Mouse (Mus musculus) retina, postnatal 1 day (tissue): ENCODE data around the gene Gm9821.

Experiments used
- DNase-seq: peaks from one replicate; pipeline ENCODE4 v3.0.0-alpha.2; 2012

Gm9821 gene

DNA sequence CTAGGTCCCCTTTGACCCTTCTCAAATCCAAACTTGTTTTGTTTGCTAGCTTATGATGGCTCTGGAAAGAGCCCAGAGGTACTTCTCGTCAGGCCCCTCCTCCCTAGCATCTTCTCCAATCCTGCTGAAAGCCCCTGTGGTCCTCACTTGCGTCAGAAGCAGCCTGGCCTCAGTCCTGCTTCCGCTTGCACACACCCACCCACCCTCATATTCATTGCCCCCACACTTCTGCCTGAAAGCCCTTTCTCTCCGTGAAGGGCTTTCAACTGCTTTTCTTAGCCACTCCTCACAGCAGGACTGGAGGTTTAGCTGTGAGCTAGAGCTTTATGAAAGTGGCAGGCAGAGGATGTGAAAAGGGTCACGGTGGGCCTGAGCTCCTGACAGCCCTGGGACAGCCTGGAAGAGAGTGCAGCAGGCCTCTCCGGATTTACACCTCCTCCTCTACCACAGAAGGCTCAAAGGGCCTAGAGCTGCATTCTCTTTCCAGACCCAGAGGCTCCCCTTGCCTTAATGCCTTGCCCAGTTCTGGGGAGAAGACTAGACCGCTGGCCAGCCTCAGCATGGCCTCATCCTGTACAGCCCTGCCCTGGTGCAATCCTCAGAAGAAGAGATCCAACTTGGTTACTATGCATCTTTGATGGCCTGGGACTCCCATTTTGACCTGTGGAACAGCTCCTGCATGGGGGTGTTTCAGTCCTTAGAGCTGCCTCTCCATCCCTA, 28.1 kb downstream of the Gm9821 start:
- DNase-seq, result no peak

DNA sequence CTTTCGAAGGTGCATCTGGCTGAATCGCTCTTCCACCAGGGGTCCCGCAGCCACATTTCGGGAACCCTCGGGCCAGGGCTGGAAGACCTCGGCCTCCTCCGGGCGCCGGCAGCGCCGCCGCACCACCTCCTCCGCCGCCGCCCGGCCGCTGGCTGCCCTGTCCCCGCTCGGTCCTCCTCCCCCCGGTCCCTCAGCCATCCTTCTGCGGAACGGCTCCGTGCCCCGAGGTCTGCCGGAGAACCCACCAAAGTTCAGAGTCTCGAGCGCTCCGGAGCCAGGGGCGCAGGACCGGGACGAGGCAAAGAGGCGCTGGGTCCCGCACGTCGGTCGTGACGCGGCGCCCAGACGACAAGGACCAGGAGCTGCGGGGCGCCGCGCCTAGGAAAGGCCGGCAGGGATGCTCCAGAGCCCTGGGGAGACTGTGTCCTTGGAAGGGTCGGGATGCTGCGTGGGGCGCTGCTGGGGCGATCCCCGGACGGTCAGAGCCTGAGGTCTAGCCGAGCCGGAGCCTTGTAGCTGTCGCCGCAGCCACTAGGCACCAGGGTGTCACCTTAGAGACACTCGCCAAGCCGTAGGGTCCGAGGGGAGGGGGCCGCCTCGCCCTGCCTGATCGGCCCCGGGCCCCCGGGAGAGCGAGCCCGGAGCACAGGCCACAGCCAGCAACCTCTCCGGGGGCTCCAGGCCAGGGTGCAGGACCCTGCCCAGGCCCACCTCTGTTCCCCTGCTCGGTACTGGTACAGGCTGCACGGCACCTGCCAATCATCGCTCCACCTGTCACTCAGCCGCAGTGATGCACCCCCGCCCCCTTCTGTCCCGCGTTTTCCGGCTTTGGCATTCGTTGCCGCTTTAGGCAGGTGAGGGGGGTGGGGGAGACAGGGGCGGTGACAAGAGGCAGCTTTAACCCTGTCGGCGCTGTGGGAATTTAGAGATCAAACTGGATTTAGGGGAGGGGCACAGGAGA, 30.4 kb downstream of the Gm9821 start, which contains the start of gene Dgkz:
Gene Dgkz, minus strand, starts transcription at position 284 of the 961 bp plus-strand sequence.
- peak; percentile 49 for DNase-seq

DNA sequence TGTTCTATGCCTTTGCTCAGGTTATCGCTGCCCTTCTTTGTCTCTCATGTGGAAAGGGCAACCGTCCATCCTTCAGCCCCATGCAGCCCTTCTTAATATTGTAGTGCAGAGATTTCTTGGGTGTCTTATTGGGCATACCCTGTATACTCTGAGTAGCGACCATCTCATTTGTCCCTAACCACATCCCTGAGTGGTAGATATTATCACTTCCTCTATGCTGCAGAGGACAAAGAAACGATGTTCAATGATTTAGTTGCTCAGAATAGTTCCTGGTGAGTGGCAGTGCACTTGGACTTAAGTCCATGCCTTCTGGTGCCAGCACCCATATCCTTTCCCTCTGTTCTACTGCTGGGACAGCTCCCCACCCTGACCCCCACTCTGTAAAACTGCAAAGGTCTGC, 32.5 kb downstream of the Gm9821 start:
- DNase-seq, result no peak

DNA sequence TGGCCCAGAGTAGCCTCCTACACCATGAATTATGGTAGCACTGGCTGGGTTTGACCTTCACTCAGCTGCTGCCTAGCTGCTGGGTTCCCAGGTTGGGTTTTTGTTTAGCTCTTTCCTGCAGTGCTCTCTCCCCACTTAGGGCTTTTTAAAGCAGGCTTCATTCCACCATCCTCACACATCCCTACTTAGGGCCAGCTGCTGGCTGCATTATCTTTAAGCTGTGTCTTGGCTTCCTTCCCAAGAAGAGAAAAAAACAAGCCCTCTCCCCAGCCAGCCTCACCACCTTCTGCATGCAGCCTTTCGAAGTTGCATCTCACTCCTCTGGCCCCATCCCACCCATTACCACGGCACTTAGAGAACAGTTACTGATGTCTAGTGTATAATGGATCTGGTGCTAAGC, 33.0 kb downstream of the Gm9821 start:
- no peak for DNase-seq

DNA sequence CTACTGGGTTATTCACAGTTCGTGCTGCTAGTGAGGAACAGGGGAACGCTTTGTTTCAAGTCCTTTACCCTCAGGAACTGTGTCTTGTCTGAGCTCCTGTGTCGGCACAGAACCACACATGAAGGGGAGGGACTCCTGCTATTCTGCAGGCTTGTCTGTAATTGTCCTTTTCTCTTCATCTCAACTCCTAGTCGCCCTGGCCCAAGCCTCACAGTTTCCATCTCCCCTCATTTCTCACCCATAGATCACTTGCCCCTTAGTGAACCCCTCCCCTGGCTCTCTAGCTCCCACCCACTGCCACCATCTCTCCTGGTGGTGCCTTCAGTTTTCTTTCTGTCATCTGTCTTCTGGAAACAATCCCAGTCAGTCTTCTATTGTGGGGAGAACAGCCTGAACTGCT, 34.7 kb downstream of the Gm9821 start:
- peak; percentile 45 for DNase-seq

DNA sequence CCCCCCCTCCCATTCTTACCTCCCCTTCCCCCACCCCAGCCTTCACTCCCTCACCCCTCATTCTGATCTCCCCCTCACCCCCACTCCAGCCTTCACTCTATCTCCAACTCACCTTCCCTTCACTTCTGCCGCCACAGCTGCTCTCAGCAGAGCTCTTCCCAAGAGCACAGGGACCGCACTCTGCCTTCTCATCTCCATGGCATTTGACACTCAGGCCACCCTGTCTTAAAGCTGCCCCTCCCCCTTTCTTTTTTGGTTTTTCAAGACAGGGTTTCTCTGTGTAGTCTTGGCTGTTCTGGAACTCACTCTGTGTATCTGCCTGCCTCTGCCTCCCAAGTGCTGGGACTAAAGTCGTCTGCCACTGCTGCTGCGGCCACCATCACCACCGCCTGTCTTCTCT, 35.3 kb downstream of the Gm9821 start:
- no peak for DNase-seq

DNA sequence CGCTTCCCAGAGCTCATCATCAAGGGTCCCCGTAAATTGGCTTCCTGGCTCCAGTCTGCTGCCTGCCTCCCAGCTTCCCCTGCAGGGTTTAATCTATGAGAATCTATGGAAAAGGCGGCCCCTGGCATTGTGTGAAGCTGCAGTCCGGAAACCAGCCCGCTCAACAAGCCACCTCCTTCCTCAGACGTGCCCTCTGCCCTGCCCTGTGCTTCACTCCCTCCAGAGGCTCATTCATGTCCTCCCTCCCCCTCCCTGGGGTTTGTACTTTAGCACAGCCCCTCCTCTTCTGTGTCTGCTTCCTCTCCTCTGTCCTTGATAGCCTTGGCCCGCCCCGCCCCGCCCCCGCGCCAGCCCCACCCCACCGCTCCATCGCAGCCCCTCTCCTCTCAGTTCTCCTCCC, 38.9 kb downstream of the Gm9821 start:
- DNase-seq, result peak; percentile 90

DNA sequence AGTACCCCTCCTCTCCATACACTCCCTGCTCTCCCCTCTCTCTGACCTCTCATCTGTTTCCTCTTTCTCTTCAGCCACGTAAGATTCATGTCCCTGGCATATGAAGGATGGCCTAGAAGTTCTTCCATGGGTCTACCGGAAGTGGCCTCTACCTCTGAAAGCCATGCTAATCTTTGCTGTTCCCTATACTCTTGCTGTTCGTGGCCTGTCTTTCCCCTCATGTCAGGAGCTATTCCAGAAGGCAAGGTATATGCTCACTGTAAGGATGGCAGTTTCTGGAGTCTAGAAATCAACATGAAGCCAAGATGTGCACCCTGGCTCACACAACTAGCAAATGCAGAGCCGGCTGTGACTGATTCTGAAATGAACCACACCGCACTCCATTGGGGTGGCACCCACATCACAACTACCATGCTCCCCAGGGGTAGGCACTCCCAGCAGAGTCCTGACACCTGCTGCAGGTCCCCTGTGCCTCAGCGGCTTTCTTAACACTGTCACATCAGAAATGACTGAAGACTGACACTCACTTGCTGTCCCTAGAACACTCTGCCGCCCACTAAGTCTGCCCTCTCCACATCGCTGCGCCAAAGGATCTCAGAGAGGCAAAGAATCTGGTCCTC, 39.5 kb downstream of the Gm9821 start:
- no peak for DNase-seq

DNA sequence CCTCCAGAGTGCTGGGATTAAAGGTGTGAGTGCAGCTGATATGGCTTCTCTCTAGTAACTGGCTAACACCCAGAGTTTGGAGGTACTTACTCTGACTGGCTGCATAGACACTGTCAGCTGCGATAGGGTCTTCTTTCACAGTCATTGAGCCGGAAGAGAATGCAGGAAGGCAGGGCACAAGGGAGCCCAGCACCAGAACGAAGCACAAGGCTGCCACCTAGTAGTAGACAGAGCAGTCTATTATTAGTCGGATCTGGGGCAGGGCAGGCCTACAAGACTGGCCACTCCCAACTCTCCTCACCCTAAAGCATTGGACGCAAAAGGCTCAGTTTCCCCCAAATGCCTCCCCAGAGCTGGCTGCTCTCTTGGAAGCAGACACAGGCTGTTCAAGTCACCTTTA, 40.6 kb downstream of the Gm9821 start:
- DNase-seq, result peak; percentile 88

DNA sequence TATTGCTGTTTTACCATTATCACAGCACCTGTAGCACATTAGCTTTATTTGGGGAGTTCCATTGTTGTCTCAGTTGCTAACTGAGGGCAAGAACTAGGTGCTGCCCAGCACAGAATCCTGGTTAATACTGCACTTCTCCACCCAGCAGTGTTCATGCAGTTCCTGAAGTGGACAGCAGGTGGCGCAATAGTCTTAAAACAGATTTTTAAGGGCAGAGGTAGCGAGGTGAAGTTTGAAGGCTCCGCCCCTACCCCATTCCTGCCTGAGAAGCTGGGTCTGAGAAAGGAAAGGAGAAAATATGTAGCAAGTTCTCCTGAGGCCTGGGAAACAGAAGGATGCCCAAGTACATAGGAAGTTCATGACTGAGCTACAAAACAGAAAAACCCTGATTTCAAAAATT, 42.0 kb downstream of the Gm9821 start:
- DNase-seq, result peak; percentile 86

DNA sequence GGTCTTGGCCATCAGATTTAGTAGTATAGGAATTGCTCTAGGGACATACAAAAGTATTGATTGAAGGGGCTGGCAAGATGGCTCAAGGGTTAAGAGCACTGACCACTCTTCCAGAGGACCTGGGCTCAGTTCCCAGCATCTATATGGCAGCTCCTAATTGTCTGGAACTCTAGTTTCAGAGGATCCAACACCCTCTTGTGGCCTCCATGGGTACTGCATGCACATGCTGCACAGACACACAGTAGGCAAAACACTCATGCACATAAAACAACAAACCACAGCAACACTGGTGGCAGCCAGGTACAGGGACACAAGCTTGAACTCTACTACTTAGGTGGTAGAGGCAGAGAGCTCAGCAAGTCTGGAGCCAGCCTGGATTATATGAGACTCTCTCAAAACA, 44.2 kb downstream of the Gm9821 start:
- no peak for DNase-seq

DNA sequence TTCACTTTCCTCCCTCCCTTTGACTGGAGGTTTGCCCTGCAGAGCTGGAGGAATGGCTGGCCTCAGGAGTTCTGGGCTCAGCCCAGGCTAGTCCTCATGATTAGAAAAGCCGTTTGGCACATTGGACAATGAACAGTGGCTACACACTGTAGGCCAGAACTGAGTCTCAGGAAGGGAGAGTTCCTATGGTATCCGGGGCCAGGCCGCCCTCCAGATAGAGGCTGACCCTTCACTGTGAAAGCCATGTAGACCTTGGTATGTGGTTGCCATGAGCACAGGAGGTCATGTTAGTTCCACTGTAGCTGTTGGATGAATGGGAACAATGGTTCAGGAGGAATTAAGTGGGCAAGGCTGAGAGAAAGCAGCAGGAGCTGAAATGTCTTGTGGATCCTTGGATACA, 47.9 kb downstream of the Gm9821 start:
- no peak for DNase-seq

DNA sequence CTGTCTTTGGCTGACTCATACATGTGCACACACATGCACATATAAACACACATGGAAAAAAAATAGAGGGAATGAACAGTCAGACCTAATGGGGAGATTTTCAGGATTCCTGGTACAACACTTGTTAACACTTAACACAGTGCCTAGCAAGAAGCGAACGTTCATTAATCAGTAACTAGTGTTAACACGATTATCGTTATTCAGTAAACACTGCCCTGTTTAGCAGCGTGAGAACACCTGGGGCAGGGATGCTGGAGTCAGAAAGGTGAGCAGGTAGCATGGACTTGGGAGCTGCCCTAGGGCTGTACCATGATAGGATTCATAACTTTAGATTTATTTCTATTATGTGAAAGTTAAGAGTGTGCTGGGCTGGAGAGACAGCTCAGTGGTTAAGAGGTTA, 50.5 kb downstream of the Gm9821 start:
- DNase-seq, result no peak
